Mouse (Mus musculus) stomach, postnatal 0 days (tissue): ENCODE measurements around the gene Pmpcb. TPM values are rescaled to one million over a fixed set of nuclear protein-coding genes. Genes with fewer than 3 reads are reported as not detected.
A peak's percentile ranks its signal among the peaks of the same experiment; 100 is the strongest.

Experiments used
- ATAC-seq: fragments of 200-750 bp; cut with Nextera tagmentation; 2 replicates; pipeline ENCODE4 v1.8.0; 2017; ENCODE audit not compliant: low FRiP score, low TSS enrichment
- DNase-seq: peaks from one replicate; pipeline ENCODE4 v3.0.0-alpha.2; 2016; ENCODE audit warnings: low spot score
- H3K27ac ChIP-seq: fragments of 300-500 bp; sonication (generic); replicated peaks from 2 replicates; pipeline ENCODE4 v1.5.1; 2014; ENCODE audit warnings: mild to moderate bottlenecking, control low read depth
- H3K27me3 ChIP-seq: fragments of 300-500 bp; sonication (generic); 2 replicates; pipeline ENCODE4 v1.6.1; 2014; ENCODE audit warnings: low read length; ENCODE audit not compliant: control insufficient read depth, insufficient read depth
- H3K36me3 ChIP-seq: fragments of 300-500 bp; sonication (generic); 2 replicates; pipeline ENCODE4 v1.6.1; 2014; ENCODE audit warnings: low read length, mixed read lengths; ENCODE audit not compliant: control insufficient read depth, insufficient read depth
- H3K4me1 ChIP-seq: fragments of 300-500 bp; sonication (generic); replicated peaks from 2 replicates; pipeline ENCODE4 v1.6.1; 2014; ENCODE audit warnings: antibody characterized with exemption; ENCODE audit not compliant: control insufficient read depth, insufficient read depth
- H3K4me2 ChIP-seq: fragments of 300-500 bp; sonication (generic); replicated peaks from 2 replicates; pipeline ENCODE4 v1.6.1; 2014; ENCODE audit warnings: low read depth, mild to moderate bottlenecking, control low read depth, moderate library complexity
- H3K4me3 ChIP-seq: fragments of 300-500 bp; sonication (generic); 2 replicates; pipeline ENCODE4 v1.5.1; 2014; ENCODE audit warnings: low read depth, low read length, control low read depth
- H3K9ac ChIP-seq: fragments of 300-500 bp; sonication (generic); 2 replicates; pipeline ENCODE4 v1.6.1; 2014; ENCODE audit warnings: mild to moderate bottlenecking, low read length, control low read depth, mixed read lengths
- H3K9me3 ChIP-seq: fragments of 300-500 bp; sonication (generic); 2 replicates; pipeline ENCODE4 v1.6.1; 2016; ENCODE audit warnings: low read length; ENCODE audit not compliant: control insufficient read depth
- CTCF ChIP-seq: IDR thresholded peaks from 2 replicates; pipeline ENCODE4 v1.5.1; 2016; ENCODE audit warnings: antibody characterized with exemption, low read depth, mild to moderate bottlenecking, moderate library complexity
- EP300 ChIP-seq: optimal IDR thresholded peaks from 2 replicates; pipeline ENCODE3; 2016; ENCODE audit warnings: antibody characterized with exemption
- WGBS: fragments of 180-500 bp; shearing (Covaris S2); extraction: QIAGEN DNeasy Blood & Tissue Kit; methylation state at CpG from one replicate; pipeline ENCODE4 v1.1.7; 2014; 5-methylcytosine and 5-hydroxymethylcytosine counted together
- polyA plus RNA-seq: library from polyadenylated mRNA; unstranded; fragments of >200 nt; fragmentation: Nextera tagmentation; extraction: Ambion mirVana; gene quantifications from 2 replicates; pipeline ENCODE4 v1.2.1, GENCODE M21; 2015

Pmpcb gene
- polyA plus RNA-seq, 1 experiment from 2014 or later: 53.6 TPM

DNA sequence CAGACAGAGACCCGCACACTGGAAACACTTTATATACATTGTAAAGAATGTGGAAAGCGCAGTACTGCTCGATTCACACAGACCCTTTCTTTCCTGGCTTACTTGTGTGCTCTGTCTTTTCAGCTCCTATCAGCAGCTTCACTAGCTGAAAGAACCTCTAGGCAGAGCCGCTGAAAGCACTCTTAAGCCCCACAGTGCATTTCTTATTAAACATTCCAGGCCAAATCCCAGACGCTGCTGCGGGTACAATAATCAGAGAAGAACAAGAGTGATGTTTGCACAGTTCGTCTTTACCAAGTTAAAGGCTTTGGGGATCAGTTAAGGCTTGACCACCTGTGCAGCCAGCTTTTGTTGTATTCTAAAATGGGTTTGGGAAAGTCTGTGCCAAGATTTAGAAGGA lies 12.1 kb upstream of the Pmpcb start:
- ATAC-seq: no peak
- 15% methylated on average over 7 of the region's 7 CpGs for WGBS
- no peak for DNase-seq

GRCm38 (mm10) chr5:21729107-21729506 lies 7.8 kb upstream of the Pmpcb start:
- H3K36me3 ChIP-seq: no peaks in the 10 kb centered on the region
- H3K4me1 ChIP-seq: no peaks in the 10 kb centered on the region
- H3K4me2 ChIP-seq: no peak overlapping the region
- H3K27ac ChIP-seq: no peak overlapping the region
- TF ChIP-seq EP300: no peak
- TF ChIP-seq CTCF: no peak
- ATAC-seq (no peak), DNase-seq (no peak)
- 80% methylated on average over 5 of the region's 5 CpGs for WGBS
- H3K9me3 ChIP-seq: no peaks in the 10 kb centered on the region
- no peak overlapping the region for H3K9ac ChIP-seq
- no peaks in the 10 kb centered on the region for H3K27me3 ChIP-seq
- H3K4me3 ChIP-seq: no peak overlapping the region

More for the DNA sequence above, 12.1 kb upstream of the Pmpcb start:
- Histone ChIP-seq H3K4me2 (no peak overlapping the region), H3K27ac (no peak overlapping the region; the same call in 1 of the 2 replicates), H3K9ac (no peak overlapping the region), H3K4me1 (no peaks in the 10 kb centered on the region), H3K27me3 (no peaks in the 10 kb centered on the region), H3K36me3 (no peaks in the 10 kb centered on the region), H3K9me3 (no peaks in the 10 kb centered on the region), H3K4me3 (no peak overlapping the region)
- no peak for TF ChIP-seq CTCF
- TF ChIP-seq EP300: no peak

DNA sequence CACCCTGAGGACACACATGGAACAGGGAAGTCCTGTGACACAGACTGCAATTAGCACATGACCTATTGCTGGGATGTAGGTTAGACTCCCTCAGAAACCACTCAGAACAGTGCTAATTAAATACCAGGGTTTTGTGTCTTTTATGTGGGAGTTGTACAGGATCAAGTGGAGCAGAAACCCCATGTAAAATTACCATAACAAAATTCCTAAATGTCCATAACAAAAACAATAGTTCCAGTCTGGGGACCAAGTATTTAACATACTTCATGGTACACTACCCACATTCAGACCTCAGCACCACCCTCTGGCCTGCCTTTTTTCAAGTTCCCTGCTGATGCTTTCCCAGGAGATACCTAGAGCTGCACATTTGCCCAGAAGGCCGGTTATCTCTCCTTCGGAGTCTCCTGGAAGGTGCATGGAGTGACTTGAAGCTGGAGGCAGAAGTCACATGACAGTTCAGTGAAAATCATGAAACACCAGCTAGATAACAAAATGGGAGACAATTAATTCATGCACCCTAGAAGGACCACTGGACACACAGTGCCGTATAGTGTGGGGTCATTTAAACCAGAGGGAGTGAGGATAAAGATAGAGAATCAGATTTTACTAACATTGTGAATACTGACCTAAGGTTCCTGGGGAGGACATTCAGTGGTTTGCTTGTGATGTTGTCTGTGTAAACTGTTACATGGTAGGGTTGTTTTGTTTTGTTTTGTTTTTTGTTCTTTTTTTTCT lies 4.6 kb upstream of the Pmpcb start:
- ATAC-seq (no peak), DNase-seq (no peak)
- WGBS: 81% methylated on average over 3 of the region's 3 CpGs
- Histone ChIP-seq H3K9ac (no peak overlapping the region), H3K4me1 (no peaks in the 10 kb centered on the region), H3K27ac (no peak overlapping the region), H3K36me3 (no peaks in the 10 kb centered on the region), H3K9me3 (no peaks in the 10 kb centered on the region), H3K27me3 (no peaks in the 10 kb centered on the region), H3K4me3 (no peak overlapping the region), H3K4me2 (no peak overlapping the region)
- TF ChIP-seq CTCF (no peak), EP300 (no peak)

DNA sequence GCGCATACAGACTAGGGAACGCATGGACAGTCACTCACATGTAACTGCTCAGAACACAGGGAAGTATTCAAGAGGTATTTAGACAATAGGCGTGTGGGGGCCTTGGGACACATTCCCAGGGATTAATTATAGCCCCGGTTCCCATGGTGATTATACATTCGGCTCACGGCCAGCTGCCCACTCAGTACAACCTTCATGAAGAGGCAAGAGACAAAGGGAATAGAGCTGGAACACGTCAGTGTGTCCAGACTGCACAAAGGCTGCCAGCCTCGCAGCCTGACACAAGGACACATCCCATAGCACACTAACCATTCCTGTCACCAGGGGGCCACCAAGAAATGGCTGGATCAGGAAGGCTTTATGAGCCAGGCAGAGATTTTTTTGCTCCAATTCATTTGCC lies 4.0 kb upstream of the Pmpcb start:
- H3K36me3 ChIP-seq: no peaks in the 10 kb centered on the region
- 36% methylated on average over 8 of the region's 8 CpGs for WGBS
- H3K27ac ChIP-seq: no peak overlapping the region
- no peak overlapping the region for H3K9ac ChIP-seq
- no peak overlapping the region for H3K4me3 ChIP-seq
- peaks cover 2% of the 10 kb centered on the region; the same call in 1 of the 2 replicates for H3K4me1 ChIP-seq
- ATAC-seq (0 out of 2 replicates have a peak, but pooled peaks have one; percentile 50), DNase-seq (peak; percentile 65)
- no peaks in the 10 kb centered on the region for H3K27me3 ChIP-seq
- H3K4me2 ChIP-seq: no peak overlapping the region
- TF ChIP-seq EP300 (no peak), CTCF (peak; percentile 81)
- H3K9me3 ChIP-seq: no peaks in the 10 kb centered on the region

DNA sequence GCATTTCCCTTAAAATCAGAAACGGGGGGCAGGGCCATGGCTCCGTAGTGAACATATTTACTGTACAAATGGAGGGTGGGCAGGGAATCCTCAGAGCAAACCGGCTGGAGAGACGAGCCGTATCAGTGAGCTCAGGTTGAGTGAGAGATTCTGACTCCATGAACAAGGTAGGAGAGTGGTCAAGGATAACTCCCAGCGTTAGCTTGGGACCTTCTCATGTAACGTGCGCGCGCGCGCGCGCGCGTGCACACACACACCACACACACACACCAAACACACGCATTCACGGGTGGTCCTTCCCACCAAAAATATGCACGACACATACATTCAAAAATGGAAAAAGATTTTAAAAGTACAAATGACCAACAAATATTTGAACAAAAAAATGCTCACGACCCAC lies 1.8 kb upstream of the Pmpcb start:
- peaks cover 4% of the 10 kb centered on the region; the same call in 1 of the 2 replicates for H3K36me3 ChIP-seq
- ATAC-seq (no peak), DNase-seq (no peak)
- no peak overlapping the region for H3K27ac ChIP-seq
- 73% methylated on average over 20 of the region's 20 CpGs for WGBS
- TF ChIP-seq EP300: no peak
- TF ChIP-seq CTCF: no peak
- no peak overlapping the region for H3K9ac ChIP-seq
- peaks cover 2% of the 10 kb centered on the region; the same call in 1 of the 2 replicates for H3K4me1 ChIP-seq
- H3K4me2 ChIP-seq: no peak overlapping the region; the same call in 1 of the 2 replicates
- peak overlapping the region; percentile 26 for H3K4me3 ChIP-seq
- H3K27me3 ChIP-seq: no peaks in the 10 kb centered on the region
- no peaks in the 10 kb centered on the region for H3K9me3 ChIP-seq

DNA sequence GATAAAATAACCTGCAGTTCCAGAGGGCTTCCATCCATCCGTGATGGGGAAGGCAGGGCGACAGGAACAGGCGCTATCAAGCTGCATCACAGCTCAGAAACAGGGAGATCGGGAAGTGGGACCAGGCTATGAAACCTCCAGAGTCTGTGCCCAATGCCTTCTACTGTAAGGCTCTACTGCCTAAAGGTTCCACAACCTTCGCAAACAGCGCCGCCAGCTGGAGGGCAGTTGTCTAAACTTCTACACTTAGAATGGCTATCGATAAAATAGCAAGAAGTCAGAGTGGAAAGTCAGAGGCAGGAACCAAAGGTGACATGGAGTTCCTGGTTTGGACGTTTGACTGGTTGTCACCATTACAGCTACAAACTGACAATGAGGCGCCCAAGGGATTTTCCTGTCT lies 1.4 kb upstream of the Pmpcb start:
- peak; percentile 88 for DNase-seq
- 27% methylated on average over 10 of the region's 10 CpGs for WGBS
- H3K9me3 ChIP-seq: no peaks in the 10 kb centered on the region
- no peak for TF ChIP-seq EP300
- TF ChIP-seq CTCF: peak; percentile 87
- peaks cover 8% of the 10 kb centered on the region for H3K36me3 ChIP-seq
- H3K4me1 ChIP-seq: peaks cover 2% of the 10 kb centered on the region; the same call in 1 of the 2 replicates
- no peak overlapping the region for H3K9ac ChIP-seq
- no peak overlapping the region for H3K27ac ChIP-seq
- peak; percentile 66 for ATAC-seq
- no peaks in the 10 kb centered on the region for H3K27me3 ChIP-seq
- no peak overlapping the region; the same call in 1 of the 2 replicates for H3K4me2 ChIP-seq
- H3K4me3 ChIP-seq: peak overlapping the region; percentile 26
